Mouse (Mus musculus): ENCODE results near the gene Hcn2. TPM values are rescaled to one million over a fixed set of nuclear protein-coding genes. Genes with fewer than 3 reads are reported as not detected.
A peak's percentile ranks its signal among the peaks of the same experiment; 100 is the strongest.

The Hcn2 gene
- polyA plus RNA-seq, 1 experiment, result 19.2 TPM

DNA sequence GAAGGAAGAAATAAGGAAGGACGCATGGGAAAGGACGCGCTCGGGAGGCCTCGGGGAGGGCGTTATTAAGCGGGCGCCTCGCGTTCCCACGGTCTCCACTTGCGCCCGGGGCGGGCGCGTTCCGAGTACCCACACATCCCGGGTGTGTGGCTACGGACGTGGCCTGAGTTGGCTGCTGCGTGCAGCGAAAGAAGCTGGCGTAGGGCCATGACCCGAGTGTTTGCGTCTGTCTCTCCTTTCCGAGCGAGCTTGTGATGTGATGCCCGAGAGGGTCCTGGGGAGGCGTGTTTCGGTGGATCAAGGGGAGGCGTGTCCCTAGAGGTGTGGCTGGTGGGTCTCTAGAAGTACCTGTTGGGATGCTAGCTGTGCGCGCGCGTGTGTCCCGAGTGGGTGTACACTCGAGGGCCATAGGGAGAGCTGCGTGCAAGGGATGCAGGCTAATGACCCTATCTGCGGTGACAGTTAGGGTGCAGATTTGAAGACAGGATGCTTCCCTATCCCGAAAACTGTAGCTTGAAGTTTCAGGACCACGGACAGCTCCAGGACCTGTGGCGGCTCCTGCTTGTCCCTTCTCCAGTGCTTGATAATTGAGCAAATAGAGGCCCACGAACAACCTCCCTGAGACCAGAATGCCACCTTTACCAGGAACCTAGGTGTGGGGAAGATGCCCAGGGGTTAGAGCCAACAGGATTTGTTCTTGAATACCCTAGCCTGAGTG lies 1.4 kb downstream of the Hcn2 start:
- Histone ChIP-seq H3K4me1 (ENCODE audit: control insufficient read depth, insufficient read depth, insufficient read length, low read length) (peaks cover 12% of the 10 kb centered on the region), H3K36me3 (ENCODE audit: control insufficient read depth, insufficient read depth, low read length) (no peaks in the 10 kb centered on the region), H3K27me3 (ENCODE audit: control insufficient read depth, insufficient read depth, low read length) (peaks cover 20% of the 10 kb centered on the region), H3K4me3 (ENCODE audit: low read depth, low read length) (peak overlapping the region; percentile 71), H3K27ac (ENCODE audit: insufficient read depth, low read depth, low read length) (no peak overlapping the region)
- TF ChIP-seq CTCF (IDR thresholded peaks at IDR 0.05; ENCODE audit: extremely low read depth, insufficient read length, insufficient replicate concordance, low read depth, low read length), result no peak
- no peak for TF ChIP-seq POLR2A (IDR thresholded peaks at IDR 0.05; ENCODE audit: low read depth, low read length)
- 2% methylated on average over 43 of the region's 43 CpGs for WGBS

DNA sequence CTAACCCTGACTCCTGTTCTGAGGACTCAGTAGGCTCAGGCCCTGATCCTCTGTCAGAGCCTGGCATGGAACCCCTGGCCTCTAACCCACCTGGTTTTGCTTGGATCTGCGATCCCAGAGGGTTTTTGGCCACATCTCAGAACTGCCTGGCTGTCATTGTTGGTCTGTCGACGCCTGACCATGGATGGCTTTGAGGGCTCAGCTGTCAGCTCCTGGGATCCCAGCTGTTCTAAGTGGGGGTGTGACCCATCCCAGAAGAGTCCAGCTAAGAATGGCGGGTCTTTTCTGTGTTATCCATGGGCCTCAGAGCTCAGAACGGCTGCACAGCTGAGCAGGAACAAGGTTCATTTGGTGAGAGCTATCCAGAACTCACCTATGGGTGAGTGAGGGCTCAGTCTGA lies 4.7 kb downstream of the Hcn2 start:
- no peak for TF ChIP-seq POLR2A (IDR thresholded peaks at IDR 0.05; ENCODE audit: low read depth, low read length)
- TF ChIP-seq CTCF (IDR thresholded peaks at IDR 0.05; ENCODE audit: extremely low read depth, insufficient read length, insufficient replicate concordance, low read depth, low read length), result no peak
- Histone ChIP-seq H3K27ac (ENCODE audit: insufficient read depth, low read depth, low read length) (no peak overlapping the region), H3K4me1 (ENCODE audit: control insufficient read depth, insufficient read depth, insufficient read length, low read length) (peaks cover 12% of the 10 kb centered on the region), H3K4me3 (ENCODE audit: low read depth, low read length) (no peak overlapping the region), H3K36me3 (ENCODE audit: control insufficient read depth, insufficient read depth, low read length) (no peaks in the 10 kb centered on the region), H3K27me3 (ENCODE audit: control insufficient read depth, insufficient read depth, low read length) (peaks cover 19% of the 10 kb centered on the region; the same call in 1 of the 2 replicates)
- WGBS, result 50% methylated on average over 5 of the region's 5 CpGs

DNA sequence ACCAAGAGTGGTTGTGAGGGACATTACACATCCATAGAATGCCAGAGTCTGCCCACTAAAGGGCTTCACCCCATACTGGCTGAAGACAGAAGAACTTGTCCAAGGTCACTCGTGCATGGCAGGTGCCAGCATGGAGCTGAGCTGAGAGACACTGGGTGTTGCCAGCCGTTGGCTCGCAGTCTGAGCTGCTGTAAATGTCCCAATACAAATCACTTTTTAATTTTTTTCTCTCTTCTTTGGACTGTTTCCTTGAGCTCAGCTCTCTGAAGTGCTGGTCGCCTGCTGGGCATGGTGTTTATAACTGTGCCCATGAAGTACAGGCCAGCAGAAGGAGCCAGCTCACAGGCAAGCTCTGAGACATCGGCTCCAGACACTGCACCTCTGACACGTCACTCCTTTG lies 6.6 kb downstream of the Hcn2 start:
- H3K27ac ChIP-seq (ENCODE audit: insufficient read depth, low read depth, low read length), result no peak overlapping the region
- no peak overlapping the region for H3K4me3 ChIP-seq (ENCODE audit: low read depth, low read length)
- 48% methylated on average over 6 of the region's 6 CpGs for WGBS
- H3K36me3 ChIP-seq (ENCODE audit: control insufficient read depth, insufficient read depth, low read length), result no peaks in the 10 kb centered on the region
- TF ChIP-seq POLR2A (IDR thresholded peaks at IDR 0.05; ENCODE audit: low read depth, low read length), result no peak
- TF ChIP-seq CTCF (IDR thresholded peaks at IDR 0.05; ENCODE audit: extremely low read depth, insufficient read length, insufficient replicate concordance, low read depth, low read length), result no peak
- 0 out of 2 replicates have a peak, but pooled peaks cover under 1% of the 10 kb centered on the region for H3K27me3 ChIP-seq (ENCODE audit: control insufficient read depth, insufficient read depth, low read length)
- no peaks in the 10 kb centered on the region for H3K4me1 ChIP-seq (ENCODE audit: control insufficient read depth, insufficient read depth, insufficient read length, low read length)

DNA sequence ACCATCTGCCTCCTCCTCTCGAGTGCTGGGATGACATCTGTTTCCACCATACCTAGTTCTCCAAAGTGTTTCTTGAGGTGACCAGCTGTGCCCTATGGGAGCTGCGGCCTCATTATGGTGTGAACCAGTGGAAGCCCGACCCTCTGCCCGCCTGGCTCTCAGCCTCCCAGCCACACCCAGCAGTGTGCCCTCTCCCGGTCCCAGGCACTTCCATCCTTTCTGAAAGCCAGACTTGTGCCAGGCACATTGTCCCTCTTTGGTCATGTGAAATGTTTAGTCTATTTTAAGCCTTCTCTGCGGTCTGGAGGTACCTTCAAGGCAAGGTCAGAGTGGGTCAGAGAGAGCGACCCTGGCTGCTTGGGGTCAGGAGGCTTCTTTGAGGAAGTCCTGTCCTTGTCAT lies 7.3 kb downstream of the Hcn2 start:
- 70% methylated on average over 7 of the region's 7 CpGs for WGBS
- Histone ChIP-seq H3K27me3 (ENCODE audit: control insufficient read depth, insufficient read depth, low read length) (no peaks in the 10 kb centered on the region), H3K4me1 (ENCODE audit: control insufficient read depth, insufficient read depth, insufficient read length, low read length) (no peaks in the 10 kb centered on the region), H3K27ac (ENCODE audit: insufficient read depth, low read depth, low read length) (no peak overlapping the region), H3K4me3 (ENCODE audit: low read depth, low read length) (no peak overlapping the region), H3K36me3 (ENCODE audit: control insufficient read depth, insufficient read depth, low read length) (no peaks in the 10 kb centered on the region)
- TF ChIP-seq POLR2A (IDR thresholded peaks at IDR 0.05; ENCODE audit: low read depth, low read length) (no peak), CTCF (IDR thresholded peaks at IDR 0.05; ENCODE audit: extremely low read depth, insufficient read length, insufficient replicate concordance, low read depth, low read length) (no peak)

DNA sequence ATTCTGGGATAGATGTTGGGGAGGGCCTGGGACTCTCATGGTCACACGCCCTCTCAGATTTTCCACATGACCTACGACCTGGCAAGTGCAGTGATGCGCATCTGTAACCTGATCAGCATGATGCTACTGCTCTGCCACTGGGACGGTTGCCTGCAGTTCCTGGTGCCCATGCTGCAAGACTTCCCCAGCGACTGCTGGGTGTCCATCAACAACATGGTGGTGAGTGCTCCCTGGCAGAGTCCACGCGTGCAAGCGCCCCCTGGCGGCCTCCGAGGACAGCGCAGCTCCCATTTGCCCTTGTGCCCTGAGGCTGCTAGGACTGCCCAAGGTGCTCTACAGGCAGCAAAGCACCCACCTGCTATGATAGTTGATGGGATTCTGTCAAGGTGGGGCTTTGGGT lies 9.7 kb downstream of the Hcn2 start:
- no peaks in the 10 kb centered on the region for H3K4me1 ChIP-seq (ENCODE audit: control insufficient read depth, insufficient read depth, insufficient read length, low read length)
- no peaks in the 10 kb centered on the region for H3K36me3 ChIP-seq (ENCODE audit: control insufficient read depth, insufficient read depth, low read length)
- WGBS, result 34% methylated on average over 11 of the region's 11 CpGs
- H3K4me3 ChIP-seq (ENCODE audit: low read depth, low read length), result no peak overlapping the region
- H3K27me3 ChIP-seq (ENCODE audit: control insufficient read depth, insufficient read depth, low read length), result no peaks in the 10 kb centered on the region
- H3K27ac ChIP-seq (ENCODE audit: insufficient read depth, low read depth, low read length), result no peak overlapping the region
- no peak for TF ChIP-seq POLR2A (IDR thresholded peaks at IDR 0.05; ENCODE audit: low read depth, low read length)
- TF ChIP-seq CTCF (IDR thresholded peaks at IDR 0.05; ENCODE audit: extremely low read depth, insufficient read length, insufficient replicate concordance, low read depth, low read length), result peak; percentile 65

DNA sequence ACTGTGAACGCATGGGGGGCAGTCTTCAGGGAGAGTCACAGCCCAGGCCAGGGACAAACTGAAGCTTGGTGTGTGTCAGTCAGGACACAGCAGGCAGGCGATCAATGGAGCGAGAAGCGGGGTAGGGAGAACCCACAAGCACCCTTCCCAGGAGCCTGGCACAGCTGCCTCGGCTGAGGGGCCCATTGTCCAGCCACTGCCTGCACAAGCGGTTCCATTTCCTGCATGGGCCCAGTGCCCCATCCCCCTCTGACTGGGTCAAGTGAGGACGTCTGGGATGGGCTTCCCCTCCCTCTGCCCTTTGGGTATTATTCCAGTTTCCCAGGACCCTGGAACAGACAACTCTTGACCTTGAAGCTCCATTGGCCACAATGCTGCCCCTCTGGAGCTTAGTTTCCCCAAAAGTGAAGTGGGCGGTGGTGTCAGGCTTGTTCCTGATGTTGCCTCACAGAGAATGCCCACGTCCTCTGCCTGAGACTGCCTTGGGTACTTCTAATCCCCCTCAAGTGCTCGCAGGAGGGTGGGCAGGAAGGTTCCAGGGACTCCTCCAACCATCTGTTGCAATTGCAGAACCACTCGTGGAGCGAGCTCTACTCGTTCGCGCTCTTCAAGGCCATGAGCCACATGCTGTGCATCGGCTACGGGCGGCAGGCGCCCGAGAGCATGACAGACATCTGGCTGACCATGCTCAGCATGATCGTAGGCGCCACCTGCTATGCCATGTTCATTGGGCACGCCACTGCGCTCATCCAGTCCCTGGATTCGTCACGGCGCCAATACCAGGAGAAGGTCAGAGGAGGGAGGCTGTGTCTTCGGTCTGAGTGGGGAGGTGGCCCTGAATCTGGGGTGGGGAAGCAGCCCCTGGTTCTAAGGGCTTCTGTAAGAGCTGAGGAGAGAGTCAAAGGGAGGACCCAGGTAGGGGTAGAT lies 12.2 kb downstream of the Hcn2 start:
- WGBS, result 68% methylated on average over 28 of the region's 28 CpGs
- H3K27me3 ChIP-seq (ENCODE audit: control insufficient read depth, insufficient read depth, low read length), result no peaks in the 10 kb centered on the region
- TF ChIP-seq POLR2A (IDR thresholded peaks at IDR 0.05; ENCODE audit: low read depth, low read length) (no peak), CTCF (IDR thresholded peaks at IDR 0.05; ENCODE audit: extremely low read depth, insufficient read length, insufficient replicate concordance, low read depth, low read length) (no peak)

More for the DNA sequence above, 12.2 kb downstream of the Hcn2 start:
- Histone ChIP-seq H3K4me3 (ENCODE audit: low read depth, low read length) (no peak overlapping the region), H3K27ac (ENCODE audit: insufficient read depth, low read depth, low read length) (no peak overlapping the region), H3K4me1 (ENCODE audit: control insufficient read depth, insufficient read depth, insufficient read length, low read length) (no peaks in the 10 kb centered on the region), H3K36me3 (ENCODE audit: control insufficient read depth, insufficient read depth, low read length) (no peaks in the 10 kb centered on the region)
